Mouse (Mus musculus) spleen, postnatal 4 days (tissue): ENCODE results near the gene Sort1.

Experiments used
- DNase-seq, 2 experiments: peaks; one replicate each; pipeline ENCODE4 v3.0.0; 2022; ENCODE audit warnings: low spot score in 2 of 2

Gene Sort1

GRCm38 (mm10) chr3:108295379-108296219 lies 11.7 kb downstream of the Sort1 start:
- DNase-seq = no peak

DNA sequence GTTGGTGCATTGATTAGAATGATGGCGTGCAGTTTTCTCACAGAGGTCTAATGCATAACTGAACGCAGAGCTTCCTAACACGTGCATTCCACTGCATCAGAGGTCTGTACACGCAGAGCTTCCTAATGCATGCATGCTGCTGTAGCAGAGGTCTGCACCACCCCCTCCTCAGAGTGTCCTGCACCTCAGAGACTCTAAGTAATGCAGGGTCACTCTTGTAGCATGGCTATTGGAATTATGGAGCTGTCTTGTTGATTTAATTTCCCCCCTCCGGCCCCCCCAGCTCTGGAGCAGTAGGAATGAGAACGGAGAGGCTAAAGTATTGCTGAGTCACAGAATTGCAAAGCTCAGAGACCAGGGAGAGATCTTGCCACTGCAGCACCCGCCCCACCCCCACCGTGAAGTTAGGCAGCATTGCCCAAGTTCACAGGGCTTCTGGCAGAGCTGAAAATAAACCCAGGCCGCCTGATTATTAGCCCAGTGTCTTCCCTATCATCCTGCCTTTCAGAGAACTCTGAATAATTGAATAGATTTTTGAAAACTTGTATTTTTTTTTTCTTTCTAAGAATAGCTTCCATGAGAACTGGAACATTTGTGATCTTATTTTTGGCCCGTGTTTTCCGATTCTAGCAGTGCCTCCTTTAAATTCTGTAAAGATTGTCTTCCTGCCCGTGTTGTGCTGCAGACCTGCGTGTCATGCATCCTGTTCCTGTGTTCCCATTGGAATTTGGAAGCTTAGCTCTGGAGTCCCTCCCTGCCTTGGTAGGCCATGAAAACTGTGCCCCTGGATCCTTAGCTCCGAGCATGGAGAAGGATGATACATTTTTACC lies 12.6 kb downstream of the Sort1 start:
- peak in 1 of 2 experiments; percentile 46 for DNase-seq

DNA sequence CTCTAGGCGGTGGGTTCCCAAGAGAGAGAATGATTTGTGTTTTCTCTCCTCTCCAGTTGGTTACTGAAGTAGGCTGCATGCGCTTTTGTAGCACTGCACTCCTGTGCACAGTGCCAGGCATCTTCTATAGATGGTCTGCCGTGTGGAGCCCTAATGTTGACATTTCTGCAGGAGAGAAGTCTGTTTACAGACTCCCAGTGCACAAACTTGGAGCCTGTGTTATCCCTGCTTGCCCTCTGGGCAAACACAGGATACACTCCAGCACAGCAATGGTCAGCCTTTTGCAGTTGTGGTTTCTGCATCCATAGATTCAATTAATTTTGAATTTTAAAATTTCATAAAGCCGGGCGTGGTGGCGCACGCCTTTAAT lies 13.2 kb downstream of the Sort1 start:
- DNase-seq = no peak

DNA sequence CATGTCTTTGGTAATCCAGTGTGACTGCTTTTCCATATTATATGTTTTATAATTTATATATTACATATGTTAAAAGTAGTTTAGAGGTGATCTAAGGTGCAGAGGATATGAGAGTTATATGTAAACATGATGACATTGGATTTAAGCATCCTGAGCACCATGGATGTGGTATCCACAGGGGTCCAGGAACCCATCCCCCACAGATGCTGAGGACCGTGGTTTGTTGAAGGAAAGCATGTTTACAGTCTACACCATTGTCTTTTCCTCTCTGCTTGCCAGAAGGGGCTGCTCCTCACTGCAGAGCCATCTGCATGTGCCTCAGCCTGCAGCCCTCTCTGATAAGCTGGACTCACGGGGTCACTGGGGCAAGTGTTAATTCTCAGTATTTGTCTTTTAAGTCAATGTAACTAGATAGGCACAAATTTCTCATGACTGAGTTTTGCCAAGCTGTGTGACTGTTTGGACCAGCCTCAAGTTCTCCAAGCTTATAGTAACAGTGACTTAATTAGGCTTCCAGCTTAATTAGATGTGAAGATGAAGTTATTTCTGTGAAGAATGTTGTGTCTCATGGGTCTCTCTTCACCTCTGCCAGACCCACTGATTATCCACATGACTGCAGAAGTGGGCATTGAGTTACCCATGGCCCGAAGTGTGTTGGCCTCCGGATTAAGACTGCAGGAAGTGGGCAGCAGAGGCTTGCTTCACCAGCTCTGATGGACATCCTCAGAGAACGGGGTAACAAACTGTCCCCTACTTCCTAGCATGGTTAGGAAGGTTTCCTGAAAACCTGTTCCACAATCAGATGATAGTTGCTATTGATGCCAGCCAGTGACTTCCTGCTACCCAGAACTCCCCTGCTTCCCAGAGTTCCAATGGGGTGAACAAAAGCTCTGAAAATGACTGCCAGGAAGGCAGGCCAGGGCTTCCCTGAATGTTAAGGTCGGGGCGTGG lies 14.0 kb downstream of the Sort1 start:
- no peak for DNase-seq

DNA sequence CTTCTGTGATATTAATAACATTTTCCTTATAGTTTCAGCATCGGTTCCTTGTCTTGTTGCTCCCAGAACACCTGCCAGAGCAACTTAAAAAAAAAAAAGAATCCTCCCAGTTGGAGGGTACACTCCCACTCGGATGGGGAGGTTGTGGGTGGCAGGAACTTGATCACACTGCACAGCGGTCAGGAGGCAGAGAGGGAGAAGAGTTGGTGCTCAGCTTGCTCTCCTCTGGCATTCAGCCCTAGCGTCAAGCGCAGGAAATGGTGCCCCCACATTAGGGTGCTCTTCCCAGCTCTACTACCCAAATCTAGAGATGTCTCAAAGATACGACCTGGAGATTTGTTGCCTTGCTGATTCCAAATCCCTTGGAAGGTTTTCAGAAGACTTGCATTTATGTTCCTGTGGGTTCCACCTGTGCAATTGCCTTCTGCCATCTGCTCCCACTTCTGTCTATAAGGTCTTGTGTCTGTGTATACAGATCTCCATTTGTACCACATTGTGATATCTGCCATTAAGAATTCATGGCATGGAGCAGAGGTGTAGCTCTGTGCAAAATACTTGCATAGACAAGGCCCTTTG lies 16.7 kb downstream of the Sort1 start:
- DNase-seq = no peak

DNA sequence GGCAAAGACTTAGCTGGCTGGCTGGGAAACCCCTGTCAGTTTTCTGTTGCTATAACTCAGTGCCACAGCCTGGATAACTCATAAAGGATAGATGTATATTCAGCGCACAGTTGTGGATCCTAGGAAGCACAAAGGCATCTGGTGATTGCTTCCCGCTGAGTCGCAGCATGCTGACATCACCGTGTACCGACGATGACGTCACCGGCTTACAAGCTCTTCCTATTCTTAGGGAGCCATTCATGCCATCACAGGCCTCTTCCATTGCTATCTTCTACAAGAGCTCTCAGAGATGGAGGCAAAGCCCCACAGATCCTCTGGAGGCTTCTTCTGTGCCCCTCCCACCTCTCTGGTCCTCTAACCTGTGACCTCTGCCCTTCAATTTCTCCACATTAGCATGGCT lies 19.8 kb downstream of the Sort1 start:
- DNase-seq = no peak

DNA sequence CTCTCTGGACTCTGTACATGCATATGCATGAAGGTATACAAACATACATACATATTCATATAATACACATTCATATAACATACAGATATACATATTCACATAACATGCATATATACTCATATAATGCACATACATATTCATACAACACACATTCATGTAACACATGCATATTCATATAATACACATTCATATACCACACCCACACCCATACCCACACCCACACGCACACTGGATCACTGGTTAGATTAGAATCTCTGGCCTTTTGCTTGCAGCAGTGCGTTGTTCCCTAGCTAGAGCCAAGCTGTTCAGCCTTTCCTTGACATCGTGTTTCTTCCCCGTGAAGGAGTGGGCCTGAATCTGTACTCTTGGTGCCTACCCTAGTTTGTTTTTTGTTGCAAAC lies 20.9 kb downstream of the Sort1 start:
- DNase-seq = no peak

GRCm38 (mm10) chr3:108306387-108306786 lies 22.5 kb downstream of the Sort1 start:
- DNase-seq = no peak

DNA sequence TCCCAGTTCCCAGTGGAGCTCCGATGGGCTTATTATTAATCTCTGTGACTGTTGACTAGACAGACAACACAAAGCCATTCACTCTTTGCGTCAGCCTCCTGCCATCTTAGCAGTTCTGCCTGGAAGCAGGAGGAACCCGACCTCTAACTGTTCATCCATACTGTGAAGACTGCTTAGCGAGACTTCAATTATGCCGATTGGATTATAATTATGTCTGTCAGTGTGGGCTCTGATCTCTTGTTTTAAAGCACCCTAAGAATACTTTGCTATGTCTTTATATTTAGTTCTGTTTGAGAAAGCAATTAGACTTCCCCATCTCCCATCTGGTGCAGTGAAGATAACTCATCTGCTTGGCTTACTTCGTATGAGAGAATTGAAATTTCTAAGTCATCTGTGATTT lies 23.6 kb downstream of the Sort1 start:
- DNase-seq = no peak

DNA sequence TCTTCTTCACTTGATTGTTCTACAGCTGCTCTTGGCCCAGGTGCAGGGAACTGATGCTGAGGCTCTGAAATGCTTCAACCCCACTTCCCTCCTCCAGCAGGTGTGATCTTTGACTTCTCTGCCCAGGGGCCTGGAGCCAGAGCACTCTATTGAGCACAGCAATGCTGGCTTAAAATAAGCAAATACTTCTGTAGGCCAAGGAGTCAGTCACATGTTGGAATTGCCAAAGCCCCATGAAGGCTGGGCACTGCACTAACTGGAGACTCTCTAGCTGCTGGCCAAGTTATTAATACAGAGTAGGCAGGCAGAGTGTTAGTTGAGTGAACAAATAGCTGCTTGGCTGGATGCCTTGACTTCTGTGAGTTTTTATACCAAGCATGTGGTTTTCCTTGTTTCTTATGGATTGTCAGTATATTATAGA lies 27.0 kb downstream of the Sort1 start:
- DNase-seq = no peak

DNA sequence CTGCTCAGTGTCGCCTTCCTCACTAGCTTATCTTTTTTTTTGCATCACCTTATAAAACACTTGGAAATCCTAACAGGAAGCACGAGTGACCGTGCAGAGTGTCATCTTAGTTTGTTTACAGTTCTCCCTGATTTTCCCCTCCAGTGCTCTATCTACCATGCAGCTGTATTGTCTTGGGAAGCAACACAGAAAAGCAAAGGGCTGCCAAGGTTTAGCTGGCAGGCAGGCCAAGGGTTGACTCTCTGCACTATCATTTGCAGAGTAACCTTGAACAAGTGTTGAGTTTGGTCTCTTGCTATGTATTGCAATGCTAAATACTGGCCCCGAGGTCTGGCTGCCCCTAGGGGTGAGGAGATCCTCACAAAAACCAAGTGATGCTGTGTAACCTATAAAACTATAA lies 27.8 kb downstream of the Sort1 start:
- no peak for DNase-seq

DNA sequence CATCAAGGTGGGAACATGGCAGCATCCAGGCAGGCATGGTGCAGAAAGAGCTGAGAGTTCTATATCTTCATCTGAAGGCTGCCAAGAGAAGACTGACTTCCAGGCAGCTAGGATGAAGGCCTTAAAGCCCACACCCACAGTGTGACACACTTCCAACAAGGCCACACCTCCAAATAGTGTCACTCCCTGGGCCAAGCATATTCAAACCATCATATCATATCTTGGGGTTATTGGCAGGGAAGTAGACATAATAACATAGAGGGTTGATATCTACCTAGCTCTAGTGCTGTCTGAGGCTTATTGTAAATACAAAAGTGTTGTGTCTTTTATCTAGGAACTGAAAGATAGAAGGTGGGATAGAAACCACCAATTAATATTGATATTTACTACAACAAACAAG lies 28.5 kb downstream of the Sort1 start:
- DNase-seq = no peak

DNA sequence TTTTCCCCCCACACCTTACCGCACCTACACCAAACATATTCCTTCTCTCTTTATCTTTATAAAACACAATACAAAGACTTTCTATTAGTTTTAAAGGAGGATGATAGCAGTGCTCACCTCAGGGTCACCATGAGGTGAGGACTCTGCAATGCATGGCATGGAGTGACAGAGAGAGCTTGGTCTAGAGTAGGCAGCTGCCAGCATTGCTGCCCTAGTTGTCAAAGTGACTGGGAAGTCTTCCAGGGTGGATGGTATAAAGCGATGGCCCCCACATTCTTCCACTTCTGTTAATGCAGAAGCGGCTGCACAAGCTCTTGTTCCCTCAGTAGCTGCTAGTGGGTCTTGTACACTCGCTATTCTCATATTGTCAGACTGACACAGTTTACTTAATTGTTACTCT lies 29.3 kb downstream of the Sort1 start:
- DNase-seq = no peak

DNA sequence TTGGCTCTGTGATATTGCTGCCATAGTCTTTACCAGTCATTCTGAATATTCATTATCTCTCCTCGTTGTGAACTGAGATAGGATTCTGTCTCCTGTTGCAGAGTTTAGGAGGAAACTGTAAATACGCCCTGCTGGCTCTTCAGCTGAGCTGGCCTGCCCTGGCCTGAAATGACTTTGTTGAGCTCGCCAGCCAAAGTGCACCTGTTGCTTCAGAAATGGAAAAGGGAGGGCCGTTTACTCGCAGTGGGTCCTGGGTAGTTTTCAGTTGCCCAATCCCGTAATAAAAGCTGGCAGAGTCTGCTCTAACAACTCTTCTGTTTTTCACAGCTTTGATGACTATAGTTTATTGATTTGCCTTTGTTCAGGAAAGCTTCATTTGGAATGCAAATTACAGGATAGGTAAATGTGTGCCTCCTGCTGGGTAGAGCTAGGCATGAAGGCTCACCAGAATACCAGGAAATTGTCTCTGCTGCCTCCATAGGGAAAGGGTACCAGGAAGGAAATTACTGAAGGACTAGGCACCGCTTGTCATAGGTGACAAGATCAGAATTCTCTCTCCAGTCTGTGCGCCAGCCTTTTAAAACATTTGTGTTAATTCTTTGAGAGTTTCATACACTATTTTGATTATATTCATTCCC lies 30.3 kb downstream of the Sort1 start:
- DNase-seq = no peak

DNA sequence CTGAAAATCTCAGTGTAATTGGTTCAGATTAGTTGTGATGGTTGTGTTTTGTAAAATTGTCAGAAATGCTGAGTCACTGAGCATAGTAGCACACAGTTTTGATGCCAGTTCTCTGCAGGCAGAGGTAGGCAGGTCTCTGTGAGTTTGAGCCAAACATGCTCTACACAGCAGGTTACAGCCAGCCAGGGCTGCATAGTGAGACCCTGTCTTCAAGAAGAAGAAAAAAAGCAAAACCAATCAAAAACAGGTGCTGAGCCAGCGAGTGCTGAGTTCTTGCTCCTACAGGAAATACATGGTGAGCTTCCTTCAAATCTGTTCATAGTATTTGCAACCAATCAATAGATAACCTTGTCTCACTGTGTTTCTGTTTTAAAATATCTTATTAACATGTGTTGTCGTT lies 34.6 kb downstream of the Sort1 start:
- no peak for DNase-seq

- no peak for DNase-seq
Observed at GRCm38 (mm10) chr3:108321671-108322070, 37.8 kb downstream of the Sort1 start.

DNA sequence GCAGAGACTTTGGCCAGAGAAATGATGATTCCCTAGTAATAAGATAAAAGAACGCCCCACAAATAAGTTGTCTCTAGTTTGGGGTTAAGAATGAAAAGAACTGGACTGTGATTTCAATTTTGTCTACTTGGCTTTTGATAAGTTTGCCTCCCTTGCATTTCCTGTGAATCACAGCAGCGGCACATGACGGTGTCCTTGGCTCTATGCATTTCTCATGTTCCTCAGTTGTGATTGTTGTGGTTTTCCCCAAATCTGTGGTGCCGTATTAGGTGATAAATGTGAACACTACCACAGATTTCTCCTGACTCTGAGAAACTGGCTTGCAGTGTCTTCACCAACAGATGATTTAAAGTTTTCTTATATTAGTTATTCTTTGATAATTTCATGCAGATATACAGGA lies 38.3 kb downstream of the Sort1 start:
- no peak for DNase-seq

DNA sequence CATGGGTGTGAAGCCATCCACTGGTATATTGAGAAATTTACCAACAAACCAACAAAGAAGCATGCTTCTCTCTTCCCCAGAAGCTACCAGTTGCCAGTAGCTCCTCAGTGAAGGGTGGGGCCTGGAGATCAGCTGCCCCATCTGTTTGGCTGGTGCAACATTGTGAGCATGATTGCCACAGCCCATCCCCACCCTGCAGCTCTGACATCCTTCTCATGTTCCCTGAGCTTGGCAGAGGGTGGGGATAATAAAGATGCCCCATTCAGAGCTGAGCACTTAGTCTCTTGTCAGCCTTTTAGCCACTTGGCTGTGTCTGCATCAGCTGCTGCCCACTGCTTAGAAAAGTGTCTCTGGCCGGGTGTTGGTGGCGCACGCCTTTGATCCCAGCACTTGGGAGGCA lies 39.1 kb downstream of the Sort1 start:
- DNase-seq = peak in 1 of 2 experiments; percentile 41

DNA sequence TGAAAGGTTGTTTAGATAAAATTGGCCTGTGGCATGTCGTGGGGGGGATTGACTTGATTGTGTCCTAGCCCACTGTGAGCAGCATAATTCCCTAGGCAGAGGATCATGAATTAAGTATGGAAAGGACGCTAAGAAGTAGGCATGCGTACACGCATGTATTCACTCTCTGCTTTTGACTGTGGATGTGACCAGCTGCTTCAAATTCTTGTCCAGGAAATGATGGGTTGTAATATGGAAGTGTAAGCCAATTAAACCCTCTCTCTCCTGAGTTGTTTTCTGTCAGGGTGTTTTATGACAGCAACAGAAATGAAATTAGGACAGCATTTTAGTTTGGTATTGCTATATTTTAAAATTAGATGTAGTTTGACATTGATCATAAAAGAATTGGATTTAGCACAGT lies 41.0 kb downstream of the Sort1 start:
- DNase-seq = no peak

DNA sequence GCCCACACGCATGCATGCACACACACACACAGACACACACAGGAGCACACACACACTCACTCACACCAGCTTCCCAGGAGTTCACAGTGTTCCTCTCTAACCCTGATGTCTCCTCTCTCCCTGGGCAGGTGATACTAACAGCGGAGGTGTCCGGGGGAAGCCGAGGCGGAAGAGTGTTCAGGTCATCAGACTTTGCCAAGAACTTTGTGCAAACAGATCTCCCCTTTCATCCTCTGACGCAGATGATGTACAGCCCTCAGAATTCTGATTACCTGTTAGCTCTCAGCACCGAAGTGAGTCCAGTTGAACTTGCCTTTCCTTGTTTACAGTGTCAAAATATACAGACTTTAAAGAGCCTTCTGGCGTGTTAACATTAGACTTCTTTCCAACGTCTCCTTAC lies 41.6 kb downstream of the Sort1 start:
- DNase-seq = no peak

DNA sequence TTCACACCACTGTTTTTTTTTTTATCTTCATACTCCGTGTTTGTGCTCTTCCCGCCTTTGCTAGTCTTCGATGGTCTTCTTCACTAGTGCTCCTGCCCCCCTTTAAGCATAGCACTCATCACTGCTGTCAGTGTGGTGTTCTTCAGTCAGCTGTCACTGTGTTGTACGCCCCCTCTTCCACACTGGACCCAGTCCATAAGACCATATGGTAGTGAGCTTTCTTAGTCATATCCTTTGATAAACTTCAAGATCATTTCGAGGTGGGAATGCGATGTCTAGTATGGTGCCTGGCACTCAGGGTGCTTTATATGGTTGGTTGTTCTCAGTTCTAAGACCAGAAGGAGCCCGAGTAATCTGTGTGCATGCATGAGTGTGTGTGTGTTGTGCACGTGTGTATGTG lies 43.4 kb downstream of the Sort1 start:
- DNase-seq = no peak
